Mouse (Mus musculus) intestine, embryonic 16.5 days (tissue): ENCODE measurements around the gene Hist2h3c2. TPM values are rescaled to one million over a fixed set of nuclear protein-coding genes. Genes with fewer than 3 reads are reported as not detected.
A peak's percentile ranks its signal among the peaks of the same experiment; 100 is the strongest.
"Not testable (repeated sequence)": the region's sequence is repeated elsewhere in the genome, so short reads cannot be mapped to it uniquely, and the experiment has no call there.

Experiments
- ATAC-seq: fragments of 200-750 bp; cut with Nextera tagmentation; 2 replicates; pipeline ENCODE4 v1.8.0; 2017; ENCODE audit warnings: moderate TSS enrichment, moderate library complexity
- H3K27ac ChIP-seq: fragments of 300-500 bp; sonication (generic); 2 replicates; pipeline ENCODE4 v1.5.1; 2014; ENCODE audit warnings: mild to moderate bottlenecking, low read length
- H3K27me3 ChIP-seq: fragments of 300-500 bp; sonication (generic); replicated peaks from 2 replicates; pipeline ENCODE4 v1.6.1; 2014; ENCODE audit warnings: low read length, control low read depth, mixed read lengths; ENCODE audit not compliant: control insufficient read depth, insufficient read depth
- H3K36me3 ChIP-seq: fragments of 300-500 bp; sonication (generic); 2 replicates; pipeline ENCODE4 v1.6.1; 2014; ENCODE audit warnings: low read length, control low read depth; ENCODE audit not compliant: control insufficient read depth, insufficient read depth
- H3K4me1 ChIP-seq: fragments of 300-500 bp; sonication (generic); 2 replicates; pipeline ENCODE4 v1.6.1; 2014; ENCODE audit warnings: low read length, control low read depth, mixed read lengths; ENCODE audit not compliant: control insufficient read depth, insufficient read depth
- H3K4me2 ChIP-seq: fragments of 300-500 bp; sonication (generic); 2 replicates; pipeline ENCODE4 v1.6.1; 2014; ENCODE audit warnings: low read depth, low read length, control low read depth
- H3K4me3 ChIP-seq: fragments of 300-500 bp; sonication (generic); 2 replicates; pipeline ENCODE4 v1.5.1; 2014; ENCODE audit warnings: mild to moderate bottlenecking, low read length
- H3K9ac ChIP-seq: fragments of 300-500 bp; sonication (generic); 2 replicates; pipeline ENCODE4 v1.6.1; 2014; ENCODE audit warnings: low read depth, low read length
- H3K9me3 ChIP-seq: fragments of 300-500 bp; sonication (generic); 2 replicates; pipeline ENCODE4 v1.6.1; 2016; ENCODE audit warnings: low read length, control low read depth; ENCODE audit not compliant: control insufficient read depth
- WGBS: fragments of 180-500 bp; shearing (Covaris S2); extraction: QIAGEN DNeasy Blood & Tissue Kit; methylation state at CpG from one replicate; pipeline ENCODE4 v1.1.7; 2014; 5-methylcytosine and 5-hydroxymethylcytosine counted together
- polyA plus RNA-seq: library from polyadenylated mRNA; unstranded; fragments of >200 nt; fragmentation: Nextera tagmentation; extraction: Ambion mirVana; gene quantifications from 2 replicates; pipeline ENCODE4 v1.2.1, GENCODE M21; 2015

Gene Hist2h3c2
- polyA plus RNA-seq, 1 experiment from 2014 or later, result 2.9 TPM

- ATAC-seq, result no peak
- Histone ChIP-seq H3K4me1 (peaks cover 23% of the 10 kb centered on the region), H3K4me2 (peak overlapping the region; percentile 56), H3K27ac (0 out of 2 replicates have a peak overlapping the region, but pooled peaks have one; percentile 9), H3K27me3 (no peaks in the 10 kb centered on the region), H3K4me3 (peak overlapping the region; percentile 50), H3K36me3 (no peaks in the 10 kb centered on the region), H3K9ac (0 out of 2 replicates have a peak overlapping the region, but pooled peaks have one; percentile 37), H3K9me3 (no peaks in the 10 kb centered on the region)
- WGBS, result 34% methylated on average over 6 of the region's 6 CpGs
These were observed 9.5 kb upstream of the Hist2h3c2 start for GRCm38 (mm10) chr3:96248141-96249033.

GRCm38 (mm10) chr3:96247356-96248140 lies 8.6 kb upstream of the Hist2h3c2 start:
- Histone ChIP-seq H3K36me3 (no peaks in the 10 kb centered on the region), H3K4me3 (peak overlapping the region; percentile 50), H3K27ac (peak overlapping the region; percentile 50), H3K27me3 (no peaks in the 10 kb centered on the region), H3K4me1 (peaks cover 23% of the 10 kb centered on the region), H3K9me3 (no peaks in the 10 kb centered on the region), H3K9ac (peak overlapping the region; percentile 62), H3K4me2 (peak overlapping the region; percentile 56)
- WGBS, result 4% methylated on average over 11 of the region's 11 CpGs
- ATAC-seq, result no peak

- H3K9me3 ChIP-seq, H3K27me3 ChIP-seq, H3K36me3 ChIP-seq: not testable (repeated sequence)
- Histone ChIP-seq H3K4me2 (peak within 1 kb of the TSS; percentile 56), H3K27ac (peak within 1 kb of the TSS; percentile 50), H3K4me3 (peak within 1 kb of the TSS; percentile 50), H3K4me1 (peaks cover 23% of the 10 kb centered on the region), H3K9ac (peak within 1 kb of the TSS; percentile 62)
- 0% methylated on average over 6 of the region's 47 CpGs for WGBS
- peak; percentile 92 for ATAC-seq
These were observed 7.5 kb upstream of the Hist2h3c2 start, which contains the start of gene Hist2h3c1 for GRCm38 (mm10) chr3:96246427-96246856. Hist2h3c1 (plus strand) TSS chr3:96246685.

GRCm38 (mm10) chr3:96246018-96246417 lies 7.1 kb upstream of the Hist2h3c2 start:
- not testable (repeated sequence) for H3K27ac ChIP-seq, H3K36me3 ChIP-seq, H3K9ac ChIP-seq, H3K9me3 ChIP-seq, ATAC-seq, H3K4me2 ChIP-seq, H3K27me3 ChIP-seq
- WGBS, result 1% methylated on average over 10 of the region's 21 CpGs
- H3K4me3 ChIP-seq, result peak overlapping the region; percentile 38
- peaks cover 23% of the 10 kb centered on the region for H3K4me1 ChIP-seq

- not testable (repeated sequence) for H3K27me3 ChIP-seq, H3K9me3 ChIP-seq, H3K36me3 ChIP-seq
- Histone ChIP-seq H3K4me2 (peak within 1 kb of the TSS; percentile 40), H3K27ac (peak within 1 kb of the TSS; percentile 84), H3K4me3 (peak within 1 kb of the TSS; percentile 41), H3K4me1 (peaks cover 23% of the 10 kb centered on the region), H3K9ac (peak within 1 kb of the TSS; percentile 65)
- peak; percentile 85 for ATAC-seq
- 0% methylated on average over 29 of the region's 88 CpGs for WGBS
These were observed 6.3 kb upstream of the Hist2h3c2 start, which contains the start of gene Hist2h2aa1 for GRCm38 (mm10) chr3:96245003-96245886. Hist2h2aa1 (plus strand) TSS chr3:96245497.

- ATAC-seq, result no peak
- Histone ChIP-seq H3K4me3 (no peak overlapping the region), H3K9ac (peak overlapping the region; percentile 65; the same call in 1 of the 2 replicates), H3K27ac (peak overlapping the region; percentile 84), H3K9me3 (no peaks in the 10 kb centered on the region), H3K27me3 (no peaks in the 10 kb centered on the region), H3K4me2 (peak overlapping the region; percentile 40), H3K36me3 (no peaks in the 10 kb centered on the region), H3K4me1 (peaks cover 21% of the 10 kb centered on the region)
- 68% methylated on average over 7 of the region's 7 CpGs for WGBS
These were observed 5.1 kb upstream of the Hist2h3c2 start for GRCm38 (mm10) chr3:96243921-96244572.

- Histone ChIP-seq H3K4me3 (no peak overlapping the region; the same call in 1 of the 2 replicates), H3K9ac (peak overlapping the region; percentile 59), H3K36me3 (no peaks in the 10 kb centered on the region), H3K27me3 (no peaks in the 10 kb centered on the region), H3K27ac (peak overlapping the region; percentile 84), H3K4me1 (peaks cover 21% of the 10 kb centered on the region), H3K4me2 (peak overlapping the region; percentile 43), H3K9me3 (no peaks in the 10 kb centered on the region)
- 78% methylated on average over 9 of the region's 9 CpGs for WGBS
- no peak for ATAC-seq
These were observed 1.9 kb upstream of the Hist2h3c2 start for GRCm38 (mm10) chr3:96240799-96241197.

- peak within 1 kb of the TSS; percentile 59 for H3K9ac ChIP-seq
- not testable (repeated sequence) for H3K36me3 ChIP-seq, H3K9me3 ChIP-seq, H3K27me3 ChIP-seq
- peak; percentile 82 for ATAC-seq
- peak within 1 kb of the TSS; percentile 84 for H3K27ac ChIP-seq
- H3K4me3 ChIP-seq, result peak within 1 kb of the TSS; percentile 31
- peaks cover 21% of the 10 kb centered on the region for H3K4me1 ChIP-seq
- WGBS, result 6% methylated on average over 18 of the region's 85 CpGs
- H3K4me2 ChIP-seq, result peak within 1 kb of the TSS; percentile 43
These were observed 1.2 kb upstream of the Hist2h3c2 start, which contains the start of gene Hist2h2aa2 for GRCm38 (mm10) chr3:96239949-96240798. Hist2h2aa2 (minus strand) TSS chr3:96240276.
